Mouse (Mus musculus): Measurements from ENCODE around the gene Vps37c. TPM values are rescaled to one million over a fixed set of nuclear protein-coding genes. Genes with fewer than 3 reads are reported as not detected.

The Vps37c gene
- 2.4 and 3.2 TPM in 2 replicates for polyA plus RNA-seq (2012)

DNA sequence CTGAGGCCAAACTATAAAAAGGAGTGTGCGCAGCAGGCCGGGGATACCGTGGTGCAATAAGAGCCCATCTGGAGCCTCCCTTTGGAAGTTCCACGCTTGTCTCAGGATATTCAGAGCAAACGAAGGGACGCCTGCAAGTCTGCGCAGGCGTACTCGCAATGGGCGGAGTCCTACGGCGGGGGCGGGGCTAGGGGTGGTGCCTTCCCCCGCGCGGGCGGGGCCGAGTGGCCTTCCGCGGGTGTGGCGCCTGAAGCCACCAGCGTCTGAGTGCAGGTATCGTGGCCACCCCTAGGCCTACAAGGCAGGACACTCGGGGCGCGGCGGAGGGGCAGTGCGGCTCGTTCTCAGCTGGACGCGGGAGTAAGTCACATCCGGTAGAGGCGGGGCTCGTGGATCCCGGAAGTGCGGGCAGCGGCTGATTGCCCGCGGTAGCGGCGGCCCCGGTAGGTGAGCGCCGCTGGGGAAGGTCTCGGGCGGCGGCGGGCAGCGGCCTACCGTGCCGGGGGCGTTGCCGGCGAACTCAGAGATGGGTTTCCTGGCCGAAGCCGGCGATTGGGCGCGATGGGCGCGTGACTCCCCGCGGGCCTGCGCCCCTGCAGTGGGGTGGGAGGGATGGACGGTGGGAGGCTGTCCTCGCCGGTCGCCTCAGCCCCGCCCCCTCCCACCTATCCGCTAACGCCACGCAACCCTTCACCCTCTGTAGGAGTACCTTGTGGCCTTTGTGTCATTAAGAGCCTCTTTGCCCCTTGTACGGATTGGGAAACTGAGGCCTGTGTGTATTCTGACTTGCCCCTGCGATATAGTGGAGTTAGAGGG lies at the start of gene Vps37c:
Vps37c (plus strand) TSS at position 199 of the 816 bp plus-strand sequence.
- H3K9me3 ChIP-seq (ENCODE audit: control insufficient read depth, low read length): no peaks in the 10 kb centered on the region
- peaks cover 20% of the 10 kb centered on the region for H3K36me3 ChIP-seq (ENCODE audit: control insufficient read depth)
- H3K4me1 ChIP-seq (ENCODE audit: control insufficient read depth): peaks cover 70% of the 10 kb centered on the region
- peaks cover 8% of the 10 kb centered on the region; the same call in 1 of the 2 replicates for H3K27me3 ChIP-seq (ENCODE audit: control insufficient read depth)
- TF ChIP-seq GATA1 (IDR thresholded peaks at IDR 0.05; ENCODE audit: low read length) (no peak), TAL1 (IDR thresholded peaks at IDR 0.05; ENCODE audit: low read length) (no peak)
- peak within 1 kb of the TSS; percentile 82 for H3K4me3 ChIP-seq (replicated peaks)

GRCm38 (mm10) chr19:10640080-10640479 lies 48.5 kb upstream of the Vps37c start:
- TF ChIP-seq GATA1 (IDR thresholded peaks at IDR 0.05; ENCODE audit: low read length) (no peak), TAL1 (IDR thresholded peaks at IDR 0.05; ENCODE audit: low read length) (no peak)
- H3K9me3 ChIP-seq (ENCODE audit: control insufficient read depth, low read length): no peaks in the 10 kb centered on the region
- peak overlapping the region; percentile 27 for H3K4me3 ChIP-seq (replicated peaks)
- H3K27me3 ChIP-seq (ENCODE audit: control insufficient read depth): no peaks in the 10 kb centered on the region
- H3K36me3 ChIP-seq (ENCODE audit: control insufficient read depth): peaks cover 26% of the 10 kb centered on the region
- H3K4me1 ChIP-seq (ENCODE audit: control insufficient read depth): peaks cover 80% of the 10 kb centered on the region

DNA sequence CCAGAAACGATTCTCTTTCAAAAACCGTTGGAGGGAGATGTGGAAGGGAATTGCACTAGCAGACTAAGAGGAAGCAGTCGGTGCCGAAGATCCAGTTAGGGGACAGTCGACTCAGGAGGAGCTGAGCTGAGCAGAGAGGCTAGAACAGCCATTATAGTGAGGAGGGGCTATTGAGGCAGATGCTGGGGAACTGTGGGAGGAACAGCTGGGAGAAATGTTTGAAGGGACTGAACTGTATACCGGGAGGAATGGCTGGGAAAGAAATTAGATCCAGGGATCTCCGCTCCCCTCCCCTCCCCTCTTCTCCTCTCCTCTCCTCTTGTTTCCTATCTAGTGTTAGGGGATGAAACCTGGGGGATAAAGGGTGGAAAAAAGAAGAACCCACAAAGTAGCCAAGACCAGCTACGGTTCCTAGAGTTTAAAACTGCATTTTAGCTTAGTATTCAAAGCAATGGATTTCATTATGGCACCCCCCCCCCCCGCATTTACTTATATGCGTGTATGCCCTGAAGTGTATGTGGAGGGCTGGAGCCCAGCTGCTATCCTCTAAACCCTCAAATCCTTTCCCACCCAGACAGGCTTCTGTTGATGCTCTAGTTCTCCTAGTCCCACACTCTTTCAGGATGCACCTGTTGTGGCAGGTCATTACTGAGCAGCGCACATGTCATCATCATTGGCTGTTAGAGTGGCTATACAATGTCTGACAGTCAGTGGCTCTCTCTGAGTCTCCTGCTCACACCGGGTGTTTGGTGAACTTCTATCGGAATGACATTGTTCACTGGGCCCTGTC lies 47.8 kb upstream of the Vps37c start:
- peaks cover 73% of the 10 kb centered on the region for H3K4me1 ChIP-seq (ENCODE audit: control insufficient read depth)
- H3K4me3 ChIP-seq (replicated peaks): no peak overlapping the region
- no peaks in the 10 kb centered on the region for H3K9me3 ChIP-seq (ENCODE audit: control insufficient read depth, low read length)
- TF ChIP-seq TAL1 (IDR thresholded peaks at IDR 0.05; ENCODE audit: low read length): no peak
- no peak for TF ChIP-seq GATA1 (IDR thresholded peaks at IDR 0.05; ENCODE audit: low read length)
- peaks cover 24% of the 10 kb centered on the region for H3K36me3 ChIP-seq (ENCODE audit: control insufficient read depth)
- no peaks in the 10 kb centered on the region for H3K27me3 ChIP-seq (ENCODE audit: control insufficient read depth)

- Histone ChIP-seq H3K27me3 (ENCODE audit: control insufficient read depth) (peaks cover 16% of the 10 kb centered on the region), H3K4me1 (ENCODE audit: control insufficient read depth) (peaks cover 37% of the 10 kb centered on the region), H3K36me3 (ENCODE audit: control insufficient read depth) (peaks cover 34% of the 10 kb centered on the region), H3K9me3 (ENCODE audit: control insufficient read depth, low read length) (no peaks in the 10 kb centered on the region), H3K4me3 (replicated peaks) (no peak overlapping the region)
- TF ChIP-seq GATA1 (IDR thresholded peaks at IDR 0.05; ENCODE audit: low read length): no peak
- no peak for TF ChIP-seq TAL1 (IDR thresholded peaks at IDR 0.05; ENCODE audit: low read length)
Observed at GRCm38 (mm10) chr19:10645616-10646015, 42.9 kb upstream of the Vps37c start.

GRCm38 (mm10) chr19:10648156-10648555 lies 40.4 kb upstream of the Vps37c start:
- peaks cover 16% of the 10 kb centered on the region for H3K27me3 ChIP-seq (ENCODE audit: control insufficient read depth)
- H3K36me3 ChIP-seq (ENCODE audit: control insufficient read depth): peaks cover 30% of the 10 kb centered on the region
- peaks cover 24% of the 10 kb centered on the region for H3K4me1 ChIP-seq (ENCODE audit: control insufficient read depth)
- no peak for TF ChIP-seq TAL1 (IDR thresholded peaks at IDR 0.05; ENCODE audit: low read length)
- no peak for TF ChIP-seq GATA1 (IDR thresholded peaks at IDR 0.05; ENCODE audit: low read length)
- no peak overlapping the region for H3K4me3 ChIP-seq (replicated peaks)
- no peaks in the 10 kb centered on the region for H3K9me3 ChIP-seq (ENCODE audit: control insufficient read depth, low read length)

DNA sequence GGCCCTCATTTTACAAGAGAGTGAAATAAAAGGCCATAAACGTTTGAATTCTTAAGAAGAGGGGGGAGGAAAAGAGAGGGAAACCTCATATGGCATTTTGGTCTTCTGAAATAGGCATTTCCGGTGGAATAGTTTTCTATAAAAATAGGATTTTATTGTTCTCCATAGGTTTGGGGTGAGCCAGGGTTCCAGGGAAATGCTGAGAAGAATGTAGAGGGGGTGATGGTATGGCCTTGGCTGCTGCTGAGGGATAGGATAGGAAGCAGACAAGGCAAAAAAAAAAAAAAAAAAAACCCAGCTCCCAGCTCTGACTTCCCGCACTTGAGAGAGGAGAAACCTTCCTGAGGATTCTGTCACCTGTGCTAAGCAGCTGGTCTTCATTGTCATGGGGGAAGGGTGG lies 32.5 kb upstream of the Vps37c start:
- Histone ChIP-seq H3K27me3 (ENCODE audit: control insufficient read depth) (no peaks in the 10 kb centered on the region), H3K9me3 (ENCODE audit: control insufficient read depth, low read length) (no peaks in the 10 kb centered on the region), H3K4me3 (replicated peaks) (no peak overlapping the region), H3K4me1 (ENCODE audit: control insufficient read depth) (peaks cover 86% of the 10 kb centered on the region), H3K36me3 (ENCODE audit: control insufficient read depth) (peaks cover 47% of the 10 kb centered on the region)
- TF ChIP-seq TAL1 (IDR thresholded peaks at IDR 0.05; ENCODE audit: low read length) (no peak), GATA1 (IDR thresholded peaks at IDR 0.05; ENCODE audit: low read length) (no peak)

DNA sequence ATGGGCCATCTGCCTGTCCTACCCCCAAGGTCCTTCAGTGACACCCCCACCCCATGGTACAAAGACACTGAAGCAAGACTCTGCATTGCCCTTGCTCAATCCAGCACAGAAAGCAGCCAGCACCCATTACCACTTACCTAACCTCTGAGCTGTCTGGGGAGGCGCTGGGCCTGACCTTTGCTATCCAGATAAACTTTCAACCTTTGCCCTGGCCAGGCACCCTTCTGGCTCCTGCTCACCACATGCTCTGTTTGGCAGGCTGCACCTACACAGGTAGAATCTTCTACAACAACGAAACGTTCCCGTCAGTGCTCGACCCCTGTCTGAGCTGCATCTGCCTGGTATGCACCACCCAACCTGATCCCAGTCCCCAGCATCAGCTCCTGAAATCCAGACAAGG lies 30.8 kb upstream of the Vps37c start:
- H3K9me3 ChIP-seq (ENCODE audit: control insufficient read depth, low read length): no peaks in the 10 kb centered on the region
- peaks cover 94% of the 10 kb centered on the region for H3K4me1 ChIP-seq (ENCODE audit: control insufficient read depth)
- no peak overlapping the region for H3K4me3 ChIP-seq (replicated peaks)
- TF ChIP-seq TAL1 (IDR thresholded peaks at IDR 0.05; ENCODE audit: low read length) (no peak), GATA1 (IDR thresholded peaks at IDR 0.05; ENCODE audit: low read length) (no peak)
- no peaks in the 10 kb centered on the region for H3K27me3 ChIP-seq (ENCODE audit: control insufficient read depth)
- peaks cover 52% of the 10 kb centered on the region for H3K36me3 ChIP-seq (ENCODE audit: control insufficient read depth)

- Histone ChIP-seq H3K9me3 (ENCODE audit: control insufficient read depth, low read length) (no peaks in the 10 kb centered on the region), H3K4me3 (replicated peaks) (no peak overlapping the region), H3K27me3 (ENCODE audit: control insufficient read depth) (no peaks in the 10 kb centered on the region), H3K36me3 (ENCODE audit: control insufficient read depth) (peaks cover 48% of the 10 kb centered on the region), H3K4me1 (ENCODE audit: control insufficient read depth) (peaks cover 95% of the 10 kb centered on the region)
- TF ChIP-seq TAL1 (IDR thresholded peaks at IDR 0.05; ENCODE audit: low read length) (no peak), GATA1 (IDR thresholded peaks at IDR 0.05; ENCODE audit: low read length) (no peak)
Observed at GRCm38 (mm10) chr19:10658406-10658805, 30.1 kb upstream of the Vps37c start.

DNA sequence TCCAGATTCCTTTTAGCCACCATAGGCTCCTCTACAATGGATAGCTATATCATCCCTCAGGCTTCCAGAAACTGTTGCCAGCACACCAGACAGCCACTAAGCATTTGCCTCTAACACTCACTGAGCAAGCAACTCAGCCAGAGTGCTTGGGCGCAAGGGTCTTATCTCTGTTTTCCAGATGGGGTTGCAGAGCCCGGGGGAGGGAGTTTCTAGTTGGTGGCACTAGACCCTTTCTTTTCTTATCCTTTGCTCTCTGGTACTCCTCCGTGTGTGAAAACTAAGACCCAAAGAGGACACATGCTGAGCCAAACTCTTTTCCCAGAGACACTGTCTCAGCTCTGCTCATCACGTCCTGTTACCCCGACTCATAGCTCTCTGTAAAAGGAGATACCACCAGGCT lies 27.2 kb upstream of the Vps37c start:
- H3K4me3 ChIP-seq (replicated peaks): peak overlapping the region; percentile 45
- no peaks in the 10 kb centered on the region for H3K9me3 ChIP-seq (ENCODE audit: control insufficient read depth, low read length)
- H3K27me3 ChIP-seq (ENCODE audit: control insufficient read depth): no peaks in the 10 kb centered on the region
- TF ChIP-seq TAL1 (IDR thresholded peaks at IDR 0.05; ENCODE audit: low read length) (peak; percentile 86), GATA1 (IDR thresholded peaks at IDR 0.05; ENCODE audit: low read length) (no peak; the same call in 1 of the 2 replicates)
- peaks cover 40% of the 10 kb centered on the region for H3K36me3 ChIP-seq (ENCODE audit: control insufficient read depth)
- H3K4me1 ChIP-seq (ENCODE audit: control insufficient read depth): peaks cover 97% of the 10 kb centered on the region

All from erythroblast, embryonic 14.5 days (primary cell).